Comparison of ENCODE assay signal across 8 mouse cellular contexts in the genomic region with DNA sequence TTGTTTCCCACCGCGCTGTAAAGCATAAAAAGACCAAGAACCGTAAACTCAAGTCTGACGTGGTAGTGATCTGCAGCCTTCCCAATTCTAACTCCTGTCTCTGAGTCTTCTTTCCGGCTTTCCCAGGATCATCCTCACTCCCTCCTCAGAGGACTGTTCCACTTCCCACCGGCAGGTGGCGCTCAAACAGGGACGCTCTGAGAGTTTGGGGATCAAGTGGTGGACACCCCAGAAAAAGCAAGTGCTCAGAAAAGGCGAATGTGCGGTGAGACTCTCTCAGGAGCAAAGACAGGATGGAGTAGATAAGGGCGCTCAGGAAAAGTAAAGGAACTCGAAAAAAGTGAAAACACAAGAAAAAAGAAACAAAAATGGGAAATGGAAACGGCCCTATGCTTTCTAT. TPM values are rescaled to one million over a fixed set of nuclear protein-coding genes. Genes with fewer than 3 reads are reported as not detected.
DNase-seq lines count a peak whose midpoint lies in the region; ATAC-seq and TF ChIP-seq lines count a peak whose summit lies in the region.

No protein-coding gene starts in this region.

- DNase-seq in CH12.LX (ENCODE audit: extremely low read depth), result no peak
- DNase-seq in adrenal gland, postnatal 25 days, result peak; percentile 73
- peak; percentile 64 for DNase-seq in embryonic facial prominence, embryonic 11.5 days (ENCODE audit: low spot score)
- DNase-seq in liver, postnatal 0 days, result peak; percentile 56
- DNase-seq in ovary, postnatal 14 days (ENCODE audit: low spot score), result peak; percentile 46
- DNase-seq in urinary bladder, adult 18-20 months (ENCODE audit: low spot score in 2 of 2), result peak; percentile 24 to 51

- no peak for ATAC-seq in embryonic facial prominence, embryonic 11.5 days (replicated peaks; ENCODE audit: insufficient number of reproducible peaks, low FRiP score, low TSS enrichment, low read depth)
- peak; percentile 54; the same call in 1 of the 2 replicates for ATAC-seq in heart, embryonic 12.5 days (ENCODE audit: insufficient number of reproducible peaks, low FRiP score)
- no peak for ATAC-seq in kidney, embryonic 16.5 days (ENCODE audit: low FRiP score, low TSS enrichment)
- peak; percentile 56; the same call in 1 of the 2 replicates for ATAC-seq in liver, postnatal 0 days

- no peak for TF ChIP-seq EP300 in CH12.LX (IDR thresholded peaks at IDR 0.05; ENCODE audit: low read length)
- no peak for TF ChIP-seq EP300 in liver, postnatal 0 days (IDR thresholded peaks at IDR 0.05; ENCODE audit: low read depth)

- TF ChIP-seq POLR2A in CH12.LX (IDR thresholded peaks at IDR 0.05; ENCODE audit: low read depth, low read length), result no peak

- TF ChIP-seq RAD21 in CH12.LX (IDR thresholded peaks at IDR 0.05; ENCODE audit: low read depth, low read length), result peak; percentile 20

- H3K4me1 ChIP-seq in CH12.LX (ENCODE audit: control insufficient read depth in 1 of 2, insufficient read depth in 2 of 2), result peaks cover 0 to 19% of the 10 kb centered on the region in 2 experiments; a peak in 3 of 4 replicates
- H3K4me1 ChIP-seq in embryonic facial prominence, embryonic 11.5 days (ENCODE audit: control insufficient read depth, insufficient read depth, low read length), result no peaks in the 10 kb centered on the region; the same call in 1 of the 2 replicates
- peaks cover 16% of the 10 kb centered on the region for H3K4me1 ChIP-seq in heart, embryonic 12.5 days (replicated peaks)
- peaks cover 29% of the 10 kb centered on the region for H3K4me1 ChIP-seq in kidney, embryonic 16.5 days (ENCODE audit: insufficient read depth, low read length)
- no peaks in the 10 kb centered on the region for H3K4me1 ChIP-seq in liver, postnatal 0 days (ENCODE audit: insufficient read depth)

- H3K36me3 ChIP-seq in CH12.LX (replicated peaks in 1 of 2; ENCODE audit: control insufficient read depth in 1 of 2, insufficient read depth in 1 of 2, low read length in 1 of 2), result peaks cover 0 to 29% of the 10 kb centered on the region in 2 experiments
- H3K36me3 ChIP-seq in embryonic facial prominence, embryonic 11.5 days (replicated peaks; ENCODE audit: control insufficient read depth, insufficient read depth, low read depth, low read length), result no peaks in the 10 kb centered on the region
- H3K36me3 ChIP-seq in heart, embryonic 12.5 days, result peaks cover 5% of the 10 kb centered on the region
- 0 out of 2 replicates have a peak, but pooled peaks cover 4% of the 10 kb centered on the region for H3K36me3 ChIP-seq in kidney, embryonic 16.5 days (ENCODE audit: insufficient read depth, low read length)
- peaks cover 4% of the 10 kb centered on the region; the same call in 1 of the 2 replicates for H3K36me3 ChIP-seq in liver, postnatal 0 days (replicated peaks; ENCODE audit: insufficient read depth, low read length)

- H3K4me2 ChIP-seq in CH12.LX (ENCODE audit: insufficient read depth, low read depth, poor library complexity, severe bottlenecking), result peak overlapping the region; percentile 48; the same call in 1 of the 2 replicates
- no peak overlapping the region for H3K4me2 ChIP-seq in embryonic facial prominence, embryonic 11.5 days (ENCODE audit: low read depth, low read length)
- peak overlapping the region; percentile 66 for H3K4me2 ChIP-seq in heart, embryonic 12.5 days
- H3K4me2 ChIP-seq in kidney, embryonic 16.5 days (replicated peaks; ENCODE audit: low read depth, low read length), result peak overlapping the region; percentile 46
- peak overlapping the region; percentile 56 for H3K4me2 ChIP-seq in liver, postnatal 0 days (ENCODE audit: low read depth, low read length)

- H3K27me3 ChIP-seq in CH12.LX (replicated peaks), result no peaks in the 10 kb centered on the region
- H3K27me3 ChIP-seq in embryonic facial prominence, embryonic 11.5 days (ENCODE audit: control insufficient read depth, insufficient read depth, low read length), result no peaks in the 10 kb centered on the region
- H3K27me3 ChIP-seq in heart, embryonic 12.5 days (replicated peaks), result no peaks in the 10 kb centered on the region
- H3K27me3 ChIP-seq in kidney, embryonic 16.5 days (ENCODE audit: insufficient read depth, low read length), result no peaks in the 10 kb centered on the region
- no peaks in the 10 kb centered on the region for H3K27me3 ChIP-seq in liver, postnatal 0 days (ENCODE audit: insufficient read depth, low read length)

- in situ Hi-C loops in CH12.LX (cut with MboI; ENCODE audit: low pct_ligation_motif_present, low pct_unique_long_range_greater_than_20kb, low sequenced_read_pairs), result no loop called here

- dilution Hi-C loops in CH12.LX (cut with MboI; ENCODE audit: extremely low pct_ligation_motif_present, extremely low pct_unique_long_range_greater_than_20kb, low sequenced_read_pairs), result no loop called here

- 28% methylated on average over 13 of the region's 13 CpGs for WGBS in embryonic facial prominence, embryonic 11.5 days
- WGBS in heart, embryonic 12.5 days, result 25% methylated on average over 13 of the region's 13 CpGs
- WGBS in kidney, embryonic 16.5 days, result 18% methylated on average over 13 of the region's 13 CpGs
- WGBS in liver, postnatal 0 days (ENCODE audit: insufficient replicate concordance), result 30% methylated on average over 13 of the region's 13 CpGs

- no peaks in the 10 kb centered on the region for H3K9me3 ChIP-seq in CH12.LX (replicated peaks; ENCODE audit: low read length)
- no peaks in the 10 kb centered on the region for H3K9me3 ChIP-seq in embryonic facial prominence, embryonic 11.5 days (replicated peaks; ENCODE audit: control insufficient read depth, low read length)
- peaks cover 1% of the 10 kb centered on the region for H3K9me3 ChIP-seq in heart, embryonic 12.5 days (replicated peaks)
- no peaks in the 10 kb centered on the region for H3K9me3 ChIP-seq in kidney, embryonic 16.5 days (ENCODE audit: low read length)
- no peaks in the 10 kb centered on the region for H3K9me3 ChIP-seq in liver, postnatal 0 days (ENCODE audit: low read length)

- no peak overlapping the region for H3K27ac ChIP-seq in CH12.LX (ENCODE audit: insufficient read depth, low read depth)
- H3K27ac ChIP-seq in embryonic facial prominence, embryonic 11.5 days (replicated peaks; ENCODE audit: low read depth, low read length), result no peak overlapping the region
- no peak overlapping the region for H3K27ac ChIP-seq in heart, embryonic 12.5 days (ENCODE audit: poor library complexity, severe bottlenecking)
- H3K27ac ChIP-seq in kidney, embryonic 16.5 days (ENCODE audit: low read length), result no peak overlapping the region
- H3K27ac ChIP-seq in liver, postnatal 0 days (ENCODE audit: low read depth), result no peak overlapping the region

- no peaks in the 10 kb centered on the region for H3K79me2 ChIP-seq in CH12.LX (replicated peaks; ENCODE audit: control insufficient read depth, extremely low read depth, insufficient read depth, poor library complexity, severe bottlenecking)

- TF ChIP-seq CTCF in CH12.LX (conservative IDR thresholded peaks at IDR 0.05 in 1 of 2, IDR thresholded peaks at IDR 0.05 in 1 of 2; ENCODE audit: low read depth in 2 of 2, low read length in 2 of 2), result peak; percentile 74 to 82
- peak; percentile 89 for TF ChIP-seq CTCF in liver, postnatal 0 days (IDR thresholded peaks at IDR 0.05; ENCODE audit: low read depth)

- H3K4me3 ChIP-seq in CH12.LX (replicated peaks in 1 of 3; ENCODE audit: low read depth in 2 of 3, low read length in 2 of 3, poor library complexity in 1 of 3), result no peak overlapping the region
- H3K4me3 ChIP-seq in embryonic facial prominence, embryonic 11.5 days (ENCODE audit: low read depth, low read length), result no peak overlapping the region
- peak overlapping the region; percentile 32 for H3K4me3 ChIP-seq in heart, embryonic 12.5 days
- no peak overlapping the region for H3K4me3 ChIP-seq in kidney, embryonic 16.5 days (ENCODE audit: low read length)
- no peak overlapping the region for H3K4me3 ChIP-seq in liver, postnatal 0 days (ENCODE audit: low read depth, low read length)

- no peak overlapping the region for H3K9ac ChIP-seq in CH12.LX (ENCODE audit: insufficient read depth, low read depth)
- H3K9ac ChIP-seq in embryonic facial prominence, embryonic 11.5 days (replicated peaks; ENCODE audit: low read length), result no peak overlapping the region
- no peak overlapping the region for H3K9ac ChIP-seq in heart, embryonic 12.5 days
- no peak overlapping the region for H3K9ac ChIP-seq in kidney, embryonic 16.5 days (replicated peaks; ENCODE audit: low read length)
- no peak overlapping the region for H3K9ac ChIP-seq in liver, postnatal 0 days (replicated peaks)

TF ChIP-seq in CH12.LX, 34 proteins besides CTCF, POLR2A, EP300 and RAD21:
- TF ChIP-seq USF2 (conservative IDR thresholded peaks at IDR 0.05; ENCODE audit: low read depth, low read length) (no peak), SMC3 (IDR thresholded peaks at IDR 0.05; ENCODE audit: low read depth, low read length) (peak; percentile 73), KAT2A (IDR thresholded peaks at IDR 0.05; ENCODE audit: insufficient replicate concordance, low read length) (no peak), UBTF (IDR thresholded peaks at IDR 0.05; ENCODE audit: low read depth, low read length) (no peak)

RNA-seq across cellular contexts. Expression of gene Pdcd5, which starts 39.4 kb away (rescaled TPM):
- total RNA-seq in CH12.LX (2012; rRNA removed), result 174 and 227 TPM in 2 replicates
- total RNA-seq in CH12.LX (2014; rRNA removed), result 241 and 294 TPM in 2 replicates
- polyA plus RNA-seq in CH12.LX (2012; ENCODE audit: insufficient read length, low read depth), result 242 and 272 TPM in 2 replicates
- 78.6 and 94.0 TPM in 2 replicates for total RNA-seq in adrenal gland, postnatal 25 days (2021)
- 303 and 313 TPM in 2 replicates for polyA plus RNA-seq in embryonic facial prominence, embryonic 11.5 days (2014; fragmentation: Nextera tagmentation; extraction: Ambion mirVana)
- polyA plus RNA-seq in heart, embryonic 12.5 days (2016; fragmentation: Nextera tagmentation; extraction: Ambion mirVana), result 293 and 296 TPM in 2 replicates
- polyA plus RNA-seq in kidney, embryonic 16.5 days (2015; fragmentation: Nextera tagmentation; extraction: Ambion mirVana), result 215 and 233 TPM in 2 replicates
- 162 and 163 TPM in 2 replicates for polyA plus RNA-seq in liver, postnatal 0 days (2015; fragmentation: Nextera tagmentation; extraction: Ambion mirVana)

Comparison
In these comparisons a context has a peak if more than half of its experiments do, and no peak if none do; other contexts are left out.
1. ATAC-seq: peak in heart, embryonic 12.5 days (single experiment) and liver, postnatal 0 days (single experiment); none in embryonic facial prominence, embryonic 11.5 days (single experiment) and kidney, embryonic 16.5 days (single experiment).